Mouse (Mus musculus): ENCODE measurements around the gene Fbxw27. TPM values are rescaled to one million over a fixed set of nuclear protein-coding genes. Genes with fewer than 3 reads are reported as not detected.
"Not testable (repeated sequence)": the region's sequence is repeated elsewhere in the genome, so short reads cannot be mapped to it uniquely, and the experiment has no call there.

The Fbxw27 gene
- 8.2 and 17.0 TPM in 2 replicates for polyA plus RNA-seq (2012; rRNA removed)

DNA sequence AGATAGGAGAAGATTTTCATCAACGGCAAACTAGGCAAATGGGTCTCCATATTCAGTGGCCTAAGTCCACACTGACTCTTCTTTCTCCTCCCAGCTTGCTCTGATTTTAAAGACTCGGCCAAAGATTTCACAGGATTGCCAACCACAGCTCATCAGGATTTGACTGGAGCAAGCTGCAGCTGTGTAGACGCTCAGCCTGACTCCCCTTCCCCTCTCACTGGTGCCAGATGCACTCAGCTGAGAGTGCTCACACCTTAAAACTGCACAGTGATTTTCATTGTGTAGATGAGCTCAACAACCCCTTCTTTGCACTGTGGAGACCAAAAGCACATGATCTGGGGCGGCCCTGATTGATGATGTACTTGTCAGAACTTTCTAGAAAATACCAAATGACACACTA lies at the start of gene Fbxw27:
Fbxw27 (minus strand) TSS at position 101 of the 400 bp plus-strand sequence.
- not testable (repeated sequence) for DNase-seq (ENCODE audit: low spot score)

DNA sequence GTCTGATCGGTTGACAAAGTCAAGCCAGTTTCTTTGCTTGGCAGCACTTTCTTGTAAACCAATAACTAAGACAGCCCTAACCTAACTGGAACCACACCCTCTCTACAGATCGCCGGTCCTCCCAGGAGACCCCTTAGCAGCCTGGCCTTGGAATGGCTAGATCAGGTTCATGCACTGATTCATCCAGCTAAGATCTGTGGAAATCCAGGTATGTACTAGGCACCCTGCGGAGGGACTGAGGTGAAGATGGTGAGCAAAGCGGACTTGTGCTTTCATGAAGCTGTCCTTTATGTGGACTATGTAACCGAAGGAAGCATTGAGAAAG lies 42.6 kb upstream of the Fbxw27 start:
- DNase-seq (ENCODE audit: low spot score): peak; percentile 23

DNA sequence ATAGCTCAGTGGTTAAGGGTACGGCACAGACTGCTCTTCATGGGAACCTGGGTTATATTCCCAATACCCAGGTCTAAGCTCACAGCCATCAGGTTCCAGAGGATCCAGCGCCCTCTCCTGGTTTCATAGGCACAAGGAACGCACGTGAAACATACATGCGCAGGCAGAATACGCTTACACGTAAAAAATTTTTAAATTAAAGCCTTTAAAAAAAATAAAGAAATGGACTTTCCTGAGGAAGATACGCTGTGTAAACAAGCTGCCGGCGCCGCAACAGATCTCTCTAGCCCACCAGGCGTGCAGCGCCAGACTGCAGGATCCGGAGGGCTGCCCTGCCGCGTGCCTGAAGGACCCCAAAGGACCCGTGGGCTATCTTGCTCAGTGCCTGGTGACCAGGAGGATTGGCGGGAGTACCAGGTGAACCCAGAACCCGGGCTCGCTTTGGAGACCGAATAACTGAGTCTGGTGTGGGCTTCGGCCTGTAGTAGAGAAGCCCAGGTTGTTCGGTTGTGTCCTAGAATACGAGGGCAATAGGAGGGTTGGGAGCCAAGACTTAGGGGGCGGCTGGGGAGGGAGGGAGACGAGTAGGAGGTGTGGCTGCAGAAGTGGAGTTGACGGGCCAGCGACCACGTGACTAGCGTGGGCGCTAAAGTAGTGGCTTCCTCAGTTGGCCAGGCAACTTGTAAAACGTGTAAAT lies 42.1 kb upstream of the Fbxw27 start, which contains the start of gene Nme6:
Nme6 (plus strand) TSS at position 359 of the 697 bp plus-strand sequence.
- peak; percentile 68 for DNase-seq (ENCODE audit: low spot score)

DNA sequence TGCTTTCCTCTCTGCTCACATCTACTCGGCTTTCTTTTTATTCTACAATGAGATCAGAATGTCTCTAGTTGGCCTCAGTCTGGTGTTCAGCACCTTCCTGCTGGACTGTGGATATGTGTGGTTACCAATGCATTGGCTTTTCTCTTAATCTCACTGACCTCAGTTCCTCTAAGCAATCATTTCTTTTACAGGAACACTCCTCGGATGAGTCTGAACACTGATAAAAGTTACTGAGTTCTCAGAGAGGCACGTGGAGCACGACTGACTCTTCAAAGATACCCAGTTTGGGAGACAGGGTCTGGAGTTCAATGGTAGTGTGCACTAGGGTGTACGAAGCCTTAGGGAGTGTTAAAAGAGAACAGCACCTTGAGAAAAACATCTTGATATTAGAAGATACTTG lies 35.7 kb upstream of the Fbxw27 start:
- DNase-seq (ENCODE audit: low spot score): no peak

DNA sequence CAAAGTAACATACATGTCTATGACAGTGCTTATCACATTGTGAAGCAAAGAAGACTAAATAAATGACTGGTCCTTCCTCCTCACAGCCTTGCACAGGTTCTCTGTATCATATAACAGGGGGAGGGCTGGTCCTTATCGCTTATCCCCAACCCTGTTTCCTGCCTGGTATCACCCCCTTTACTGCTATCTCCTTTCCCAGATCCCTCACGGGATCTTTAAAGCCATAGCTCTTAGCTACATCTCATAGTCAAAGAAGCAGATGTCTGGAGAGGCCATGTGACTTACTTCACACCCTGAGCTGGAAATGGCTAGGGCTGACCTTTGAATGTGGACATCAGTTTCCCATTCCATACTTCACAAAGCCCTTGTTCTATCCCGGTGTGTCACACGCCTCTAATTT lies 35.3 kb upstream of the Fbxw27 start:
- DNase-seq (ENCODE audit: low spot score): no peak

DNA sequence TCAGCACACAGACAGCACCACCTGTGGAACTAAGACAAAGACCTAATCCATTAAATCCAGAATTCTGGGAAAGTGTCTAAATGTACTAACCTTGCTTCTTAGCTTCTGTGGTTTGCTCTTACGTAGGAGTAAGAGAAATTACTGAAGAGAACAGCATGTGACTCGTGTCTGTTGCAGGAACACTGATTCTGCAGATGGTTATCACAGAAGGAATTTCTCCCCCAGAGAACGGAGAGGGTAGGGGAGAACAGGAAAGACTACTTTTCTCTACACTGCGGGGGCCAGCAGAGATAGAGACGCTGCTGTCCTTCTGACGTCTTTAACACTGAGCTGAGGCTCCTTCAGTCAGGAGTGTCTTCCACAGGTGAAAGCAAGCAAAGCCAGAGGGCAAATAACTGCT lies 25.9 kb upstream of the Fbxw27 start:
- DNase-seq (ENCODE audit: low spot score): no peak

GRCm38 (mm10) chr9:109813424-109813823 lies 23.0 kb upstream of the Fbxw27 start:
- DNase-seq (ENCODE audit: low spot score): no peak

- DNase-seq (ENCODE audit: low spot score): no peak
Measured at GRCm38 (mm10) chr9:109811980-109812379, 21.5 kb upstream of the Fbxw27 start, which contains the start of gene Spink8. TSS of gene Spink8 (plus strand) at chr9:109812280.

DNA sequence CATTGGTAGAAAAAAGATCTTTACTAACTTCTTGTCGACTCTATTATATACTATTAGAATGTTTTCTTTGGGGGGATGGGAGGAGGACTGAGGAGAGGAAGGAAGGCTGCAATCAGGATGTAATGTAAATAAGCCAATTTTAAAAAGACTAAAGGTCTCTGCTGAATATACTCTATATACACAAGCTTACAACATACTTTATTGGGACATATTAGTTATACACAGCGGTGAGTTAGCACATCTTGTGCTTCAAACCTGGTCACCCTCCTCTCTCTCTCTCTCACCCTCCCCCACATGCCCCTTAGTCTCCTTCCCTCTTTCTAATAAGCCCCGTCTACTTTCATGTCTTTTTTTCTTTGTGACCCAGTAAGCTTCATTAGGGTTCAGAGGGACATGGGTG lies 17.4 kb upstream of the Fbxw27 start:
- DNase-seq (ENCODE audit: low spot score): no peak

DNA sequence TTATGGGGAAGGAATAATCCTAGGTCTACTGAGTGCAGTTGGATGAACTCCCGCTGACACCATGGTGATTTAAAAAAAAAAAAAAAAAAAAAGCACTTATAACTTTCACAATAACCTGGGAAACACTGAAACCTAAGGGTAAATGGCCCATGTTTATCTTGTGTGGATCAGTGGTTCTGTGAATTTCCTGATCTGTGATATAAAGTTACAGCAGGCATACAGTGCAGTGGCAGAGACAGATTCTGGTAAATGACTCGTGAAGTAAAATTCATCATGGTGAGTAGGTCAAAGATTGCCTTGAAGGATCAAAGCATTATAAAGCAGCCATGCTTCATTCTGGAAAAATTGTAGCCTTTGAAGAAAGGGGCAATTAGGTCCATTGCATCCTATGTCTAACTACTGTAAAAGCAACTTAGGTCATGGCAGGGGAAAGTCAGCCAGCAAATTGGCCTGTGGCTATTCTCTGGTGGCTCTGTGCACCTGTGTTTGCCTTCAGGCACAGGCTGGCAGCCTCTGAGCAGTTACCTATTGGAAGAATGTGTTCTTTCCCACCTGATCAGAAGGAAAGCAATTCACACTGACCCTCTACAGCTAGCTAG lies 16.3 kb upstream of the Fbxw27 start:
- DNase-seq (ENCODE audit: low spot score): no peak

DNA sequence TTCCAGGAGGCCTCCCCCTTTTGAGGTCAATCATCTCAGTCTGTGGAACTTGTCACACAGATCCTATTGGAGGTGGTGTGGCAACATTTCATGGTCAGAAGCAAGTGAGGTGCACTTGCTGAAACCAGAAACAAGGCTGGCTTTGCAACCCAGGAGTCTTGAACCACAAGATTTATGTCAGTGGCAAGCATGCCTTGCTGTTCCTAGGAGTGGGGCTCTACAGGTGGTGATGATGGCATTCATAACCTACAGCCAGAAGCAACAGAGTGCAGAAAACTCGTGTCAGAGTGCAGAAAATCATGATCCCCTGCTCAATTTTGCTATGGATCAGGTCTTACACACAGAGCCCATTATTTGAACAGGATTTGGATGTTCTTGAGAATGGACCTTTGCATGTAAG lies 15.8 kb upstream of the Fbxw27 start:
- DNase-seq (ENCODE audit: low spot score): no peak

- DNase-seq (ENCODE audit: low spot score): not testable (repeated sequence)
Measured at GRCm38 (mm10) chr9:109805596-109805995, 15.1 kb upstream of the Fbxw27 start.

- DNase-seq (ENCODE audit: low spot score): no peak
Measured at GRCm38 (mm10) chr9:109798051-109798450, 7.6 kb upstream of the Fbxw27 start.

DNA sequence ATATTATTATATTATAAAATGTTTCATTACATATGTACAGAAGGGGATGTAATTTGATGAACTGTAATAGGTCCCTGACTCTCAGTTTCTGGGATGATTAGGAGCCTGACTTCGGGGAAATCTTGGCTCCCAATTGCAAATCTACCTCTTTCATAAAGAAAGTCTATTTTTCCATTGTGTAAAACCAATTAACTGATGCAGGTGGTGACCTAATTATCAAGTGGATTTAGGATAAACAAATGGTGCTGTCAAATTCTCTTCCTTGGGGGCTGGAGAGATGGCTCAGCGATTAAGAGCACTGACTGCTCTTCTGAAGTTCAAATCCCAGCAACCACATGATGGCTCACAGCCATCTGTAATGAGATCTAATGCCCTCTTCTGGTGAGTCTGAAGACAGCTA lies 5.3 kb upstream of the Fbxw27 start:
- DNase-seq (ENCODE audit: low spot score): no peak

- DNase-seq (ENCODE audit: low spot score): no peak
Measured at GRCm38 (mm10) chr9:109795221-109795620, 4.8 kb upstream of the Fbxw27 start.

GRCm38 (mm10) chr9:109766841-109767240 lies 23.6 kb downstream of the Fbxw27 start:
- DNase-seq (ENCODE audit: low spot score): not testable (repeated sequence)

- not testable (repeated sequence) for DNase-seq (ENCODE audit: low spot score)
Measured at GRCm38 (mm10) chr9:109745989-109746388, 44.5 kb downstream of the Fbxw27 start, which contains the start of gene Fbxw26. TSS of gene Fbxw26 (minus strand) at chr9:109746089.

Other genes starting within 250 kb of the Fbxw27 start
- 1.0 and 1.9 TPM in 2 replicates for gene Fbxw15, start 222.4 kb downstream of the Fbxw27 start, polyA plus RNA-seq (2012; rRNA removed)
- gene Fbxw24, start 164.6 kb downstream of the Fbxw27 start, polyA plus RNA-seq (2012; rRNA removed): 0.21 and 0.34 TPM in 2 replicates
- 0.10 TPM in 2 replicates for gene Fbxw25, start 126.0 kb downstream of the Fbxw27 start, polyA plus RNA-seq (2012; rRNA removed)
- gene Fbxw18, start 88.0 kb downstream of the Fbxw27 start, polyA plus RNA-seq (2012; rRNA removed): 0.94 and 1.1 TPM in 2 replicates
- gene Fbxw26, start 44.6 kb downstream of the Fbxw27 start, polyA plus RNA-seq (2012; rRNA removed): 0.34 and 0.61 TPM in 2 replicates
- 0.11 and 0.16 TPM in 2 replicates for gene Spink8, start 21.6 kb upstream of the Fbxw27 start, polyA plus RNA-seq (2012; rRNA removed)
- gene Nme6, start 42.1 kb upstream of the Fbxw27 start, polyA plus RNA-seq (2012; rRNA removed): 19.5 and 22.1 TPM in 2 replicates
- gene Camp, start 58.9 kb upstream of the Fbxw27 start, polyA plus RNA-seq (2012; rRNA removed): not detected in 2 replicates
- gene Cdc25a, start 84.9 kb upstream of the Fbxw27 start, polyA plus RNA-seq (2012; rRNA removed): 12.6 and 13.1 TPM in 2 replicates
- 84.3 and 129 TPM in 2 replicates for gene Map4, start 140.8 kb upstream of the Fbxw27 start, polyA plus RNA-seq (2012; rRNA removed)

All from urinary bladder, adult 2 months (tissue).